Mouse (Mus musculus) brain, embryonic 14.5 days (tissue): ENCODE measurements around the gene Mprip.
A peak's percentile ranks its signal among the peaks of the same experiment; 100 is the strongest.

ENCODE experiments used
- CTCF ChIP-seq: fragments of 200-500 bp; IDR thresholded peaks from 2 replicates; pipeline ENCODE4 v1.5.1; 2012; ENCODE audit warnings: inconsistent platforms, mild to moderate bottlenecking, moderate library complexity, borderline replicate concordance; ENCODE audit not compliant: insufficient read depth, insufficient read length; ENCODE audit errors: extremely low read depth
- POLR2A ChIP-seq: fragments of 200-500 bp; IDR thresholded peaks from 2 replicates; pipeline ENCODE4 v1.6.1; 2012; ENCODE audit warnings: mild to moderate bottlenecking, inconsistent platforms, borderline replicate concordance; ENCODE audit not compliant: poor library complexity, insufficient read depth, insufficient read length, severe bottlenecking; ENCODE audit errors: extremely low read depth

DNA sequence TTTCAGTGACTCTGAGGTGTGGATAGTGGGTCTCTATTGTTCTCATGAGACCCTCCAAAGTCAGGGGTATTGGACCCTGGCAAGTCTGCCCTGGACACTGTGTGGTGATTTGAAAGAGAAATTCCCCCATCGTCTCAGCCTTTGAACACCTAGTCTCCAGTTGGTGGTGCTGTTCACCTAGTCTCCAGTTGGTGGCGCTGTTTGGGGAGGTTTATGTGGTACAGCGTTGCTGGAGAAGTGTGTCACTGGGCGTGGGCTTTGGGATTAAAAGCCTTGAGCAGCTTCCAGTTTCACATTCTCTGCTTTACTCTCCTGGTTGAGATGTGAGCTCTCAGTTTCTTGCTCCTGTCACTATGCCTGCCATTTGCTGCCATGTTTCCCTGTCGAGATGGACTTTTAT lies 28.1 kb upstream of the Mprip start:
- TF ChIP-seq CTCF: peak; percentile 73; the same call in 1 of the 2 replicates
- no peak for TF ChIP-seq POLR2A
